Mouse (Mus musculus): ENCODE measurements around the gene Myo16. TPM values are rescaled to one million over a fixed set of nuclear protein-coding genes. Genes with fewer than 3 reads are reported as not detected.
A peak's percentile ranks its signal among the peaks of the same experiment; 100 is the strongest.

The Myo16 gene
- total and polyA plus RNA-seq, 3 experiments, result not detected

DNA sequence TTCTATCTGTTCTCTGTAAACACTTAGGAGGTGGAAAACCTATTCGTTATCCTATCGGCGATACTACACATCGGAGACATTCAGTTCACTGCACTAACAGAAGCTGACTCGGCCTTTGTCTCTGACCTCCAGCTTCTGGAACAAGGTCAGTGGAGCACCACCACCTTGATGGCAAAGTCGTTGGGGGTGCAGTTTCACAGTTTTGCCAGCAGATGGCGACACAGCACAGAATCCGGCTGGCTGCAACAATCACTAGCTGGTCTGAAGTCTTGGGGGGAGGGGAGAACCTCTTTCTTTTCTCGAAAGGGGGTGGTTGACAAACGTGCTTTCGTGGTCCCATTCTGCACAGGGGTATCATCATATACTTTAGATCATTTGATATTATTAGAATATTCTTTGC lies 285.1 kb downstream of the Myo16 start:
- no peaks in the 10 kb centered on the region for H3K4me1 ChIP-seq (ENCODE audit: control insufficient read depth in 1 of 2, insufficient read depth in 2 of 2, low read length in 2 of 2)
- H3K9me3 ChIP-seq (replicated peaks; ENCODE audit: insufficient read depth, low read length), result no peaks in the 10 kb centered on the region
- no peaks in the 10 kb centered on the region for H3K79me2 ChIP-seq (ENCODE audit: control insufficient read depth, insufficient read depth, low read length, poor library complexity)
- H3K27me3 ChIP-seq (ENCODE audit: control insufficient read depth in 1 of 2, insufficient read depth in 2 of 2, low read length in 2 of 2), result no peaks in the 10 kb centered on the region
- no peaks in the 10 kb centered on the region for H3K36me3 ChIP-seq (ENCODE audit: control insufficient read depth in 1 of 2, insufficient read depth in 2 of 2, low read length in 2 of 2)
- peak; percentile 54 for DNase-seq (ENCODE audit: low read depth, low spot score)
- TF ChIP-seq MYB (IDR thresholded peaks at IDR 0.05; ENCODE audit: low read depth, low read length) (no peak), ETS1 (IDR thresholded peaks at IDR 0.05; ENCODE audit: low read depth, low read length) (no peak), GABPA (IDR thresholded peaks at IDR 0.05; ENCODE audit: low read depth, low read length) (no peak), TBP (IDR thresholded peaks at IDR 0.05; ENCODE audit: low read depth, low read length) (no peak), ZC3H11A (IDR thresholded peaks at IDR 0.05; ENCODE audit: low read depth, low read length) (peak; percentile 80), KAT2A (conservative IDR thresholded peaks at IDR 0.05; ENCODE audit: low read depth, low read length) (no peak), MYC (IDR thresholded peaks at IDR 0.05; ENCODE audit: low read depth, low read length) (no peak), ZNF384 (IDR thresholded peaks at IDR 0.05; ENCODE audit: low read depth, low read length) (no peak), MEF2A (IDR thresholded peaks at IDR 0.05; ENCODE audit: extremely low read depth, insufficient replicate concordance, low read depth, low read length, poor library complexity, severe bottlenecking) (no peak), RAD21 (IDR thresholded peaks at IDR 0.05; ENCODE audit: low read depth, low read length) (peak; percentile 85), RCOR1 (IDR thresholded peaks at IDR 0.05; ENCODE audit: low read depth, low read length) (no peak), MAZ (IDR thresholded peaks at IDR 0.05; ENCODE audit: low read depth, low read length) (no peak), SIN3A (IDR thresholded peaks at IDR 0.05; ENCODE audit: low read length) (no peak), USF1 (IDR thresholded peaks at IDR 0.05; ENCODE audit: low read depth, low read length) (no peak), POLR2AphosphoS5 (IDR thresholded peaks at IDR 0.05; ENCODE audit: borderline replicate concordance, low read depth, low read length) (no peak), ZKSCAN1 (IDR thresholded peaks at IDR 0.05; ENCODE audit: low read depth, low read length) (no peak), TAL1 (IDR thresholded peaks at IDR 0.05; ENCODE audit: low read length) (no peak), GATA1 (IDR thresholded peaks at IDR 0.05; ENCODE audit: low read depth, low read length) (no peak), ELF1 (IDR thresholded peaks at IDR 0.05; ENCODE audit: low read depth, low read length) (no peak), CTCF (IDR thresholded peaks at IDR 0.05 in 2 of 3, conservative IDR thresholded peaks at IDR 0.05 in 1 of 3; ENCODE audit: control insufficient read depth in 1 of 3, insufficient read depth in 1 of 3, low read depth in 2 of 3, low read length in 3 of 3, poor library complexity in 1 of 3, severe bottlenecking in 1 of 3) (peak; percentile 85 to 96 (median 95)), CHD2 (IDR thresholded peaks at IDR 0.05; ENCODE audit: low read length) (no peak), BHLHE40 (IDR thresholded peaks at IDR 0.05; ENCODE audit: borderline replicate concordance, low read depth, low read length) (peak; percentile 32; the same call in 1 of the 2 replicates), SMC3 (IDR thresholded peaks at IDR 0.05; ENCODE audit: low read depth, low read length) (peak; percentile 87), ZMIZ1 (IDR thresholded peaks at IDR 0.05; ENCODE audit: low read depth, low read length) (no peak)
- H3K9ac ChIP-seq (ENCODE audit: control insufficient read depth, low read depth, low read length, poor library complexity, severe bottlenecking), result no peak overlapping the region
- no peak overlapping the region for H3K4me3 ChIP-seq (ENCODE audit: control insufficient read depth in 1 of 2, insufficient read depth in 1 of 2, low read depth in 2 of 2, low read length in 2 of 2)
- no peak overlapping the region for H3K27ac ChIP-seq (ENCODE audit: control insufficient read depth, low read depth, low read length)
